8 mouse cellular contexts compared by ENCODE assay signal in the genomic region with DNA sequence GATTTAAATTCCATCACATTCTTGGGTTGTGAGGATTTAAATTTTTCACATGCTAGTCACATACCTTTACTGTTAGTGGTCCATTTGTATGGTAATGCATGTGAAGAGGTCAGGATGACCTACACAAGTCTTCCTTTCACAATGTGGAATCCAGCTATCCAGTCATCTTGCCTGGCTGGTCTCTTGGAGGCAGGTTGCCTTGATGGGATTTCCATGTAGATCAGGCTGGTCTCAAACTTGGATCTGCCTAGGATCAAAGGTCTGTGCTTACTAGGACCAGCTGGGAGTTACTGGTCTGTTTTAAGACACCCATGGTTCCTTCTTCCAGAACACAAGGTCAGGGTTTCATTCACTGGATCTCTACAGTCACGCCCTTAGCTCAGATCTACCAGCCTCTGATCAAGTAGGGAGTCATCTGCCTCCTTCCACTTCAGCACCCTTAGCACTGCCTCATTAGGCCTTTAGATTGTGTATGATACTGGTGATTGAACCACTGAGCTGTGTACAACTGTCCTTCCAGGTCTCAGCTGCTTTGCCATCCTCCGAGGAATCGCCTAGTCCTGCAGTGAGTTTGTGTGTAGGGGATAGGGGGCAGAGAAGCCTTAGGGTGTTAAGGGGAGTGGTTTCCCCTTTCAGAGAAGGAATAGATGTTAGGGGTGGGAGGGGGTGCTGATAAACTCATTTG. TPM values are rescaled to one million over a fixed set of nuclear protein-coding genes. Genes with fewer than 3 reads are reported as not detected.
DNase-seq lines count a peak whose midpoint lies in the region; ATAC-seq and TF ChIP-seq lines count a peak whose summit lies in the region.

No protein-coding gene starts in this region.

- no peaks in the 10 kb centered on the region for H3K9me3 ChIP-seq in G1E (replicated peaks)
- no peaks in the 10 kb centered on the region for H3K9me3 ChIP-seq in forebrain, embryonic 16.5 days (ENCODE audit: control insufficient read depth, low read length)
- H3K9me3 ChIP-seq in stomach, embryonic 14.5 days (ENCODE audit: control insufficient read depth, low read depth, low read length): no peaks in the 10 kb centered on the region

- peaks cover 76% of the 10 kb centered on the region for H3K36me3 ChIP-seq in G1E (replicated peaks)
- H3K36me3 ChIP-seq in forebrain, embryonic 16.5 days (ENCODE audit: control insufficient read depth, insufficient read depth): peaks cover 18% of the 10 kb centered on the region
- H3K36me3 ChIP-seq in stomach, embryonic 14.5 days (ENCODE audit: control insufficient read depth, insufficient read depth, low read length): peaks cover 29% of the 10 kb centered on the region; the same call in 1 of the 2 replicates

- WGBS in forebrain, embryonic 16.5 days: 4% methylated on average over 3 of the region's 3 CpGs
- WGBS in stomach, embryonic 14.5 days: 15% methylated on average over 3 of the region's 3 CpGs

- no peak overlapping the region for H3K9ac ChIP-seq in forebrain, embryonic 16.5 days (replicated peaks; ENCODE audit: low read depth, low read length)
- H3K9ac ChIP-seq in stomach, embryonic 14.5 days (replicated peaks; ENCODE audit: low read depth, low read length): no peak overlapping the region

- no peak overlapping the region for H3K4me3 ChIP-seq in G1E (ENCODE audit: low read depth, low read length)
- H3K4me3 ChIP-seq in forebrain, embryonic 16.5 days (replicated peaks; ENCODE audit: low read length): no peak overlapping the region
- no peak overlapping the region for H3K4me3 ChIP-seq in stomach, embryonic 14.5 days (ENCODE audit: low read depth, low read length)

- ATAC-seq in G1E (ENCODE audit: extremely low read depth, insufficient number of reproducible peaks, low FRiP score, poor library complexity, severe bottlenecking): peak; percentile 58
- 0 out of 2 replicates have a peak, but pooled peaks have one; percentile 8 for ATAC-seq in forebrain, embryonic 16.5 days
- ATAC-seq in stomach, embryonic 14.5 days (ENCODE audit: insufficient number of reproducible peaks, insufficient read depth, low FRiP score, low read depth): peak; percentile 40; the same call in 1 of the 2 replicates
- no peak for ATAC-seq in erythroblast, adult 5-6 weeks (replicated peaks; ENCODE audit: low FRiP score, poor library complexity, severe bottlenecking)
- ATAC-seq in monocyte, adult 5-6 weeks (replicated peaks; ENCODE audit: insufficient number of reproducible peaks, low FRiP score, low TSS enrichment, poor library complexity, severe bottlenecking): no peak

- DNase-seq in A20 (ENCODE audit: low read depth, low spot score) (peak; percentile 73), G1E (ENCODE audit: low spot score) (peak; percentile 4), liver (peak; percentile 51)
- DNase-seq in thymus, adult 18-20 months: no peak

- no peak for TF ChIP-seq CTCF in G1E (IDR thresholded peaks at IDR 0.05; ENCODE audit: low read depth, low read length)

- no peaks in the 10 kb centered on the region for H3K27me3 ChIP-seq in G1E (ENCODE audit: insufficient read depth, low read length)
- no peaks in the 10 kb centered on the region for H3K27me3 ChIP-seq in forebrain, embryonic 16.5 days (replicated peaks; ENCODE audit: control insufficient read depth, insufficient read depth, low read length)
- H3K27me3 ChIP-seq in stomach, embryonic 14.5 days (ENCODE audit: control insufficient read depth, insufficient read depth, low read length): no peaks in the 10 kb centered on the region

- no peak overlapping the region for H3K4me2 ChIP-seq in forebrain, embryonic 16.5 days (ENCODE audit: low read length)
- no peak overlapping the region for H3K4me2 ChIP-seq in stomach, embryonic 14.5 days (replicated peaks; ENCODE audit: low read depth, low read length)

- peaks cover 16% of the 10 kb centered on the region for H3K4me1 ChIP-seq in G1E (ENCODE audit: insufficient read depth, low read depth, low read length)
- H3K4me1 ChIP-seq in forebrain, embryonic 16.5 days (replicated peaks; ENCODE audit: control insufficient read depth, insufficient read depth, low read length): peaks cover 13% of the 10 kb centered on the region
- peaks cover 4% of the 10 kb centered on the region; the same call in 1 of the 2 replicates for H3K4me1 ChIP-seq in stomach, embryonic 14.5 days (ENCODE audit: control insufficient read depth, insufficient read depth, low read length)

- no peak overlapping the region for H3K27ac ChIP-seq in forebrain, embryonic 16.5 days (ENCODE audit: low read length)
- peak overlapping the region; percentile 35; the same call in 1 of the 2 replicates for H3K27ac ChIP-seq in stomach, embryonic 14.5 days (ENCODE audit: low read length)

RNA-seq across cellular contexts. Expression of gene Zbtb37, which starts 5.2 kb away (rescaled TPM):
- total RNA-seq in G1E (2014; fragmentation: Nextera tagmentation) (11.1 and 11.6 TPM in 2 replicates), G1E (2017) (5.8 and 8.5 TPM in 2 replicates)
- polyA plus RNA-seq in G1E (2012): 0.08 and 0.21 TPM in 2 replicates
- 14.3 and 16.9 TPM in 2 replicates for polyA plus RNA-seq in forebrain, embryonic 16.5 days (2015; fragmentation: Nextera tagmentation; extraction: Ambion mirVana)
- 12.7 and 14.1 TPM in 2 replicates for polyA plus RNA-seq in stomach, embryonic 14.5 days (2014; fragmentation: Nextera tagmentation; extraction: Ambion mirVana)
- 1.3 and 2.9 TPM in 2 replicates for total RNA-seq in erythroblast, adult 5-6 weeks (2015; ENCODE audit: low replicate concordance)
- 1.7 and 2.6 TPM in 2 replicates for total RNA-seq in erythroblast, adult 5-6 weeks (2017; ENCODE audit: low replicate concordance)
- 13.1 to 20.4 TPM (median 15.5 TPM) in 3 replicates for total RNA-seq in monocyte, adult 5-6 weeks (2017)

RNA-seq across cellular contexts. Expression of gene Dars2, which starts 30.6 kb away (rescaled TPM):
- total RNA-seq in G1E (2014; fragmentation: Nextera tagmentation) (35.2 and 41.1 TPM in 2 replicates), G1E (2017) (36.2 and 39.1 TPM in 2 replicates)
- 3.8 and 4.3 TPM in 2 replicates for polyA plus RNA-seq in G1E (2012)
- 34.8 and 37.6 TPM in 2 replicates for polyA plus RNA-seq in forebrain, embryonic 16.5 days (2015; fragmentation: Nextera tagmentation; extraction: Ambion mirVana)
- 26.1 and 31.2 TPM in 2 replicates for polyA plus RNA-seq in stomach, embryonic 14.5 days (2014; fragmentation: Nextera tagmentation; extraction: Ambion mirVana)
- 6.7 and 13.6 TPM in 2 replicates for total RNA-seq in erythroblast, adult 5-6 weeks (2015; ENCODE audit: low replicate concordance)
- 5.8 and 10.3 TPM in 2 replicates for total RNA-seq in erythroblast, adult 5-6 weeks (2017; ENCODE audit: low replicate concordance)
- total RNA-seq in monocyte, adult 5-6 weeks (2017): 5.7 to 12.4 TPM (median 8.2 TPM) in 3 replicates

RNA-seq across cellular contexts. Expression of gene Cenpl, which starts 30.6 kb away (rescaled TPM):
- total RNA-seq in G1E (2014; fragmentation: Nextera tagmentation): 19.3 and 20.6 TPM in 2 replicates
- total RNA-seq in G1E (2017): 4.5 and 6.4 TPM in 2 replicates
- polyA plus RNA-seq in G1E (2012): 8.6 and 9.0 TPM in 2 replicates
- polyA plus RNA-seq in forebrain, embryonic 16.5 days (2015; fragmentation: Nextera tagmentation; extraction: Ambion mirVana): 17.1 and 17.7 TPM in 2 replicates
- 28.7 and 32.7 TPM in 2 replicates for polyA plus RNA-seq in stomach, embryonic 14.5 days (2014; fragmentation: Nextera tagmentation; extraction: Ambion mirVana)
- total RNA-seq in erythroblast, adult 5-6 weeks (2015; ENCODE audit: low replicate concordance): 13.3 and 32.4 TPM in 2 replicates
- total RNA-seq in erythroblast, adult 5-6 weeks (2017; ENCODE audit: low replicate concordance): 8.8 and 12.1 TPM in 2 replicates
- 3.1 to 6.8 TPM (median 4.9 TPM) in 3 replicates for total RNA-seq in monocyte, adult 5-6 weeks (2017)

Comparison
In these comparisons a context has a peak if more than half of its experiments do, and no peak if none do; other contexts are left out.
1. DNase-seq: peak in A20 (single experiment), G1E (single experiment) and liver (single experiment); none in thymus, adult 18-20 months (0 of 2).
2. ATAC-seq: peak in G1E (single experiment), forebrain, embryonic 16.5 days (single experiment) and stomach, embryonic 14.5 days (single experiment); none in erythroblast, adult 5-6 weeks (single experiment) and monocyte, adult 5-6 weeks (single experiment).